Mouse (Mus musculus) liver, embryonic 15.5 days (tissue): Measurements from ENCODE around the gene C87977. TPM values are rescaled to one million over a fixed set of nuclear protein-coding genes. Genes with fewer than 3 reads are reported as not detected.
"Not testable (repeated sequence)": the region's sequence is repeated elsewhere in the genome, so short reads cannot be mapped to it uniquely, and the experiment has no call there.

Experiments
- ATAC-seq: fragments of 200-750 bp; cut with Nextera tagmentation; 2 replicates; pipeline ENCODE4 v1.8.0; 2017; ENCODE audit warnings: moderate number of reproducible peaks, mild to moderate bottlenecking, moderate library complexity; ENCODE audit not compliant: insufficient read depth
- H3K27ac ChIP-seq: fragments of 300-500 bp; sonication (generic); replicated peaks from 2 replicates; pipeline ENCODE4 v1.5.1; 2015; ENCODE audit warnings: mild to moderate bottlenecking, inconsistent platforms
- H3K27me3 ChIP-seq: fragments of 300-500 bp; sonication (generic); 2 replicates; pipeline ENCODE4 v1.6.1; 2015; ENCODE audit warnings: mild to moderate bottlenecking, inconsistent platforms
- H3K36me3 ChIP-seq: fragments of 300-500 bp; sonication (generic); replicated peaks from 2 replicates; pipeline ENCODE4 v1.6.1; 2015; ENCODE audit warnings: moderate library complexity, mild to moderate bottlenecking, inconsistent platforms
- H3K4me1 ChIP-seq: fragments of 300-500 bp; sonication (generic); replicated peaks from 2 replicates; pipeline ENCODE4 v1.6.1; 2015; ENCODE audit warnings: inconsistent platforms
- H3K4me2 ChIP-seq: fragments of 300-500 bp; sonication (generic); 2 replicates; pipeline ENCODE4 v1.6.1; 2015; ENCODE audit warnings: moderate library complexity, mild to moderate bottlenecking, inconsistent platforms
- H3K4me3 ChIP-seq: fragments of 300-500 bp; sonication (generic); replicated peaks from 2 replicates; pipeline ENCODE4 v1.5.1; 2015; ENCODE audit warnings: mild to moderate bottlenecking, inconsistent platforms
- H3K9ac ChIP-seq: fragments of 300-500 bp; sonication (generic); 2 replicates; pipeline ENCODE4 v1.6.1; 2015; ENCODE audit warnings: moderate library complexity, mild to moderate bottlenecking, inconsistent platforms
- H3K9me3 ChIP-seq: fragments of 300-500 bp; sonication (generic); replicated peaks from 2 replicates; pipeline ENCODE4 v1.6.1; 2016; ENCODE audit warnings: inconsistent platforms
- WGBS: fragments of 180-500 bp; shearing (Covaris S2); methylation state at CpG from one replicate; pipeline ENCODE4 v1.1.7; 2015; ENCODE audit warnings: mixed read lengths; ENCODE audit not compliant: insufficient replicate concordance; 5-methylcytosine and 5-hydroxymethylcytosine counted together
- polyA plus RNA-seq: library from polyadenylated mRNA; unstranded; fragments of >200 nt; fragmentation: Nextera tagmentation; extraction: Ambion mirVana; gene quantifications from 2 replicates; pipeline ENCODE4 v1.2.1, GENCODE M21; 2015

C87977 gene
- not detected in 2 replicates for polyA plus RNA-seq

DNA sequence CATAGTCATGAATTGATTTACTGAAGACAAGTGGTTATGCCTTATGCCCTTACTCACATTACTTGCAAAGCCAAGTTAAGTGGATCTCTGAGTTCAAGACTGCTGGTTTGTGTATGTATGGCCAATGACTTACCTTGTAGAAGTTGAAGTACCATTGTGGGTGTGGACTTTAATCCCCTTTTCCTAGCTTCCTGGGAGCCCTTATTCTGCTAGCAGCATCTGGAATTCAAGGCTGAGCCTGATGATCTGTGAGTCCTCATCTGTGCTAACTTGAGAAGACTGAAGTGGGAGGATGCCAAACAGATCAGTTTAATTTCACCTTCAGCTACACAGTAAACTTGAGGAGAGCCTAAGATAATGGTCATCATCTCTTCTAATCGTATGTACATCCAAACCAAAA is at the start of gene C87977:
Gene C87977 (minus strand): TSS at position 101 of the 400 bp plus-strand sequence.
- not testable (repeated sequence) for H3K4me3 ChIP-seq, H3K4me1 ChIP-seq, H3K4me2 ChIP-seq, H3K27me3 ChIP-seq, ATAC-seq, H3K9me3 ChIP-seq, H3K27ac ChIP-seq, H3K36me3 ChIP-seq, H3K9ac ChIP-seq
- WGBS = 48% methylated on average over 1 of the region's 1 CpGs

- not testable (repeated sequence) for H3K4me3 ChIP-seq, H3K4me1 ChIP-seq, H3K9ac ChIP-seq, ATAC-seq, H3K36me3 ChIP-seq, H3K27me3 ChIP-seq, H3K4me2 ChIP-seq, H3K27ac ChIP-seq, H3K9me3 ChIP-seq
Observed at GRCm38 (mm10) chr4:144254768-144255167, 41.6 kb upstream of the C87977 start.

- Histone ChIP-seq H3K27ac (no peak within 1 kb of the TSS), H3K27me3 (no peaks in the 10 kb centered on the region), H3K36me3 (no peaks in the 10 kb centered on the region), H3K4me3 (no peak within 1 kb of the TSS), H3K4me2 (no peak within 1 kb of the TSS), H3K4me1 (no peaks in the 10 kb centered on the region), H3K9me3 (no peaks in the 10 kb centered on the region), H3K9ac (no peak within 1 kb of the TSS)
- ATAC-seq = no peak
- 5% methylated on average over 1 of the region's 1 CpGs for WGBS
Observed at GRCm38 (mm10) chr4:144190419-144190818, 22.7 kb downstream of the C87977 start, which contains the start of gene Oog2. Oog2 (plus strand) TSS chr4:144190719.

GRCm38 (mm10) chr4:144162563-144162962 is 50.6 kb downstream of the C87977 start, which contains the start of gene Oog3:
Oog3 (minus strand) TSS chr4:144162663.
- Histone ChIP-seq H3K4me2 (no peak within 1 kb of the TSS), H3K9ac (no peak within 1 kb of the TSS), H3K36me3 (no peaks in the 10 kb centered on the region), H3K27me3 (no peaks in the 10 kb centered on the region), H3K27ac (no peak within 1 kb of the TSS), H3K9me3 (no peaks in the 10 kb centered on the region; the same call in none of the 2 replicates), H3K4me1 (no peaks in the 10 kb centered on the region), H3K4me3 (no peak within 1 kb of the TSS)
- WGBS = 50% methylated on average over 1 of the region's 1 CpGs
- no peak for ATAC-seq

Other genes with a start within 250 kb of the C87977 start
- not detected in 2 replicates for gene Gm13101, start 246.4 kb downstream of the C87977 start, polyA plus RNA-seq
- gene Pramef17, start 218.9 kb downstream of the C87977 start, polyA plus RNA-seq = not detected in 2 replicates
- not detected in 2 replicates for gene Pramel4, start 154.2 kb downstream of the C87977 start, polyA plus RNA-seq
- not detected in 2 replicates for gene Gm13102, start 106.8 kb downstream of the C87977 start, polyA plus RNA-seq
- not detected in 2 replicates for gene Oog3, start 50.7 kb downstream of the C87977 start, polyA plus RNA-seq
- gene Oog2, start 22.6 kb downstream of the C87977 start, polyA plus RNA-seq = not detected in 2 replicates
- gene Pramel5, start 67.2 kb upstream of the C87977 start, polyA plus RNA-seq = not detected in 2 replicates
- gene Gm13128, start 116.9 kb upstream of the C87977 start, polyA plus RNA-seq = not detected in 2 replicates
- not detected in 2 replicates for gene Gm13119, start 144.6 kb upstream of the C87977 start, polyA plus RNA-seq
- not detected in 2 replicates for gene Pramef20, start 164.6 kb upstream of the C87977 start, polyA plus RNA-seq
- not detected in 2 replicates for gene Pramef12, start 195.1 kb upstream of the C87977 start, polyA plus RNA-seq
- not detected in 2 replicates for gene 1700012P22Rik, start 225.5 kb upstream of the C87977 start, polyA plus RNA-seq
- not detected in 2 replicates for gene Gm9944, start 240.0 kb upstream of the C87977 start, polyA plus RNA-seq